ENCODE assay signal across 8 mouse cellular contexts in genomic region chr2:142334441-142335102, GRCm38 (mm10).
DNase-seq lines count a peak whose midpoint lies in the region; ATAC-seq lines count a peak whose summit lies in the region.

No protein-coding gene starts in this region.

- 11% methylated on average over 7 of the region's 7 CpGs for WGBS in kidney, embryonic 15.5 days
- WGBS in embryonic facial prominence, embryonic 15.5 days, result 15% methylated on average over 7 of the region's 7 CpGs

- peak; percentile 97 for ATAC-seq in kidney, embryonic 15.5 days (replicated peaks; ENCODE audit: low FRiP score)
- ATAC-seq in embryonic facial prominence, embryonic 15.5 days (ENCODE audit: insufficient number of reproducible peaks, low FRiP score, low TSS enrichment, low read depth), result 0 out of 2 replicates have a peak, but pooled peaks have one; percentile 43

- peak overlapping the region; percentile 46 for H3K4me2 ChIP-seq in kidney, embryonic 15.5 days
- peak overlapping the region; percentile 17; the same call in 1 of the 2 replicates for H3K4me2 ChIP-seq in embryonic facial prominence, embryonic 15.5 days (replicated peaks)

- no peak overlapping the region for H3K27ac ChIP-seq in kidney, embryonic 15.5 days
- H3K27ac ChIP-seq in embryonic facial prominence, embryonic 15.5 days (replicated peaks), result no peak overlapping the region

- DNase-seq in kidney, adult 11 months, result no peak
- peak; percentile 63 to 88 for DNase-seq in layer of hippocampus, postnatal 14 days (ENCODE audit: low spot score in 2 of 2)
- peak; percentile 4 for DNase-seq in retina, adult 2 months (ENCODE audit: low read depth, low spot score)
- no peak for DNase-seq in lung, postnatal 14 days
- no peak for DNase-seq in lung, postnatal 4 days
- no peak for DNase-seq in thymus, postnatal 0 days (ENCODE audit: low spot score)

- no peaks in the 10 kb centered on the region for H3K36me3 ChIP-seq in kidney, embryonic 15.5 days
- H3K36me3 ChIP-seq in embryonic facial prominence, embryonic 15.5 days, result no peaks in the 10 kb centered on the region

- H3K9ac ChIP-seq in kidney, embryonic 15.5 days, result no peak overlapping the region
- H3K9ac ChIP-seq in embryonic facial prominence, embryonic 15.5 days, result no peak overlapping the region

- no peaks in the 10 kb centered on the region for H3K27me3 ChIP-seq in kidney, embryonic 15.5 days
- H3K27me3 ChIP-seq in embryonic facial prominence, embryonic 15.5 days, result no peaks in the 10 kb centered on the region

- H3K9me3 ChIP-seq in kidney, embryonic 15.5 days (replicated peaks), result no peaks in the 10 kb centered on the region
- H3K9me3 ChIP-seq in embryonic facial prominence, embryonic 15.5 days (replicated peaks), result no peaks in the 10 kb centered on the region

- peaks cover 10% of the 10 kb centered on the region for H3K4me1 ChIP-seq in kidney, embryonic 15.5 days
- H3K4me1 ChIP-seq in embryonic facial prominence, embryonic 15.5 days, result peaks cover 7% of the 10 kb centered on the region; the same call in 1 of the 2 replicates

- 0 out of 2 replicates have a peak overlapping the region, but pooled peaks have one; percentile 4 for H3K4me3 ChIP-seq in kidney, embryonic 15.5 days (replicated peaks)
- no peak overlapping the region for H3K4me3 ChIP-seq in embryonic facial prominence, embryonic 15.5 days (replicated peaks)

Comparison
In these comparisons a context has a peak if more than half of its experiments do, and no peak if none do; other contexts are left out.
1. DNase-seq: peak in layer of hippocampus, postnatal 14 days (2 of 2) and retina, adult 2 months (single experiment); none in kidney, adult 11 months (single experiment), lung, postnatal 14 days (single experiment), lung, postnatal 4 days (0 of 2) and thymus, postnatal 0 days (single experiment).